Mouse (Mus musculus) heart, adult 2 months (tissue): ENCODE measurements around the gene Brsk2.

Experiments used
- CTCF ChIP-seq: fragments of 200-600 bp; IDR thresholded peaks from 2 replicates; pipeline ENCODE4 v1.8.1; 2022; ENCODE audit warnings: antibody characterized with exemption, mild to moderate bottlenecking, moderate library complexity
- POLR2A ChIP-seq: fragments of 200-500 bp; IDR thresholded peaks from 2 replicates; pipeline ENCODE4 v1.6.1; 2011; ENCODE audit warnings: mild to moderate bottlenecking, low read depth, low read length, control low read depth; ENCODE audit not compliant: insufficient read depth

GRCm38 (mm10) chr7:141934128-141934898, 15.2 kb upstream of the Brsk2 start:
- TF ChIP-seq POLR2A (no peak), CTCF (no peak)
